Mouse (Mus musculus): ENCODE data around the gene Gast. TPM values are rescaled to one million over a fixed set of nuclear protein-coding genes. Genes with fewer than 3 reads are reported as not detected.
"Not testable (repeated sequence)": the region's sequence is repeated elsewhere in the genome, so short reads cannot be mapped to it uniquely, and the experiment has no call there.

Gene Gast
- polyA plus RNA-seq, 2 experiments: 0.36 to 0.47 TPM

GRCm38 (mm10) chr11:100356819-100357211 lies 22.6 kb downstream of the Gast start:
- Histone ChIP-seq H3K27me3 (ENCODE audit: control insufficient read depth, insufficient read depth, low read length) (peaks cover 51% of the 10 kb centered on the region), H3K4me1 (ENCODE audit: control insufficient read depth, insufficient read depth, low read length) (peaks cover 4% of the 10 kb centered on the region; the same call in 1 of the 2 replicates), H3K9ac (ENCODE audit: low read depth, low read length, severe bottlenecking) (no peak overlapping the region), H3K36me3 (ENCODE audit: control insufficient read depth, insufficient read depth, low read length) (no peaks in the 10 kb centered on the region), H3K9me3 (ENCODE audit: control insufficient read depth, low read length) (no peaks in the 10 kb centered on the region), H3K4me2 (replicated peaks; ENCODE audit: low read depth, low read length, severe bottlenecking) (peak overlapping the region; percentile 92), H3K4me3 (replicated peaks; ENCODE audit: low read length) (peak overlapping the region; percentile 51), H3K27ac (replicated peaks; ENCODE audit: low read depth, low read length) (no peak overlapping the region)
- DNase-seq (ENCODE audit: low spot score) (no peak), ATAC-seq (ENCODE audit: low FRiP score, low read depth) (no peak)
- TF ChIP-seq POLR2A (IDR thresholded peaks at IDR 0.05; ENCODE audit: borderline replicate concordance, extremely low read depth, insufficient read depth, insufficient read length): no peak
- WGBS: 28% methylated on average over 9 of the region's 9 CpGs

- H3K36me3 ChIP-seq (ENCODE audit: control insufficient read depth, insufficient read depth, low read length): no peaks in the 10 kb centered on the region
- no peak overlapping the region for H3K4me2 ChIP-seq (replicated peaks; ENCODE audit: low read depth, low read length, severe bottlenecking)
- no peak for DNase-seq (ENCODE audit: low spot score)
- peaks cover 4% of the 10 kb centered on the region; the same call in 1 of the 2 replicates for H3K4me1 ChIP-seq (ENCODE audit: control insufficient read depth, insufficient read depth, low read length)
- H3K4me3 ChIP-seq (replicated peaks; ENCODE audit: low read length): no peak overlapping the region
- no peaks in the 10 kb centered on the region for H3K9me3 ChIP-seq (ENCODE audit: control insufficient read depth, low read length)
- TF ChIP-seq POLR2A (IDR thresholded peaks at IDR 0.05; ENCODE audit: borderline replicate concordance, extremely low read depth, insufficient read depth, insufficient read length): no peak
- peaks cover 51% of the 10 kb centered on the region for H3K27me3 ChIP-seq (ENCODE audit: control insufficient read depth, insufficient read depth, low read length)
- no peak overlapping the region for H3K27ac ChIP-seq (replicated peaks; ENCODE audit: low read depth, low read length)
- ATAC-seq (ENCODE audit: low FRiP score, low read depth): no peak
- WGBS: 56% methylated on average over 5 of the region's 5 CpGs
- H3K9ac ChIP-seq (ENCODE audit: low read depth, low read length, severe bottlenecking): no peak overlapping the region
Observed at GRCm38 (mm10) chr11:100357408-100357807, 23.2 kb downstream of the Gast start.

- H3K27me3 ChIP-seq (ENCODE audit: control insufficient read depth, insufficient read depth, low read length): peaks cover 30% of the 10 kb centered on the region
- ATAC-seq (ENCODE audit: low FRiP score, low read depth): no peak
- 78% methylated on average over 6 of the region's 6 CpGs for WGBS
Observed at GRCm38 (mm10) chr11:100360175-100360574, 26.0 kb downstream of the Gast start.

GRCm38 (mm10) chr11:100361059-100361458 lies 26.9 kb downstream of the Gast start:
- H3K36me3 ChIP-seq (ENCODE audit: control insufficient read depth, insufficient read depth, low read length); H3K9me3 ChIP-seq (ENCODE audit: control insufficient read depth, low read length); DNase-seq (ENCODE audit: low spot score); H3K4me3 ChIP-seq (replicated peaks; ENCODE audit: low read length); H3K9ac ChIP-seq (ENCODE audit: low read depth, low read length, severe bottlenecking); ATAC-seq (ENCODE audit: low FRiP score, low read depth); H3K4me2 ChIP-seq (replicated peaks; ENCODE audit: low read depth, low read length, severe bottlenecking); H3K27ac ChIP-seq (replicated peaks; ENCODE audit: low read depth, low read length); H3K4me1 ChIP-seq (ENCODE audit: control insufficient read depth, insufficient read depth, low read length): not testable (repeated sequence)
- no CpG with 5 or more reads among the region's 13 CpGs for WGBS
- H3K27me3 ChIP-seq (ENCODE audit: control insufficient read depth, insufficient read depth, low read length): peaks cover 21% of the 10 kb centered on the region

More at GRCm38 (mm10) chr11:100360175-100360574, 26.0 kb downstream of the Gast start:
- Histone ChIP-seq H3K4me1 (ENCODE audit: control insufficient read depth, insufficient read depth, low read length) (peaks cover under 1% of the 10 kb centered on the region; the same call in 1 of the 2 replicates), H3K36me3 (ENCODE audit: control insufficient read depth, insufficient read depth, low read length) (no peaks in the 10 kb centered on the region), H3K27ac (replicated peaks; ENCODE audit: low read depth, low read length) (no peak overlapping the region), H3K9me3 (ENCODE audit: control insufficient read depth, low read length) (no peaks in the 10 kb centered on the region), H3K4me3 (replicated peaks; ENCODE audit: low read length) (no peak overlapping the region), H3K4me2 (replicated peaks; ENCODE audit: low read depth, low read length, severe bottlenecking) (no peak overlapping the region), H3K9ac (ENCODE audit: low read depth, low read length, severe bottlenecking) (no peak overlapping the region)
- TF ChIP-seq POLR2A (IDR thresholded peaks at IDR 0.05; ENCODE audit: borderline replicate concordance, extremely low read depth, insufficient read depth, insufficient read length): no peak
- DNase-seq (ENCODE audit: low spot score): no peak

GRCm38 (mm10) chr11:100362209-100362978 lies 28.2 kb downstream of the Gast start:
- no peaks in the 10 kb centered on the region for H3K9me3 ChIP-seq (ENCODE audit: control insufficient read depth, low read length)
- DNase-seq (ENCODE audit: low spot score) (peak; percentile 80), ATAC-seq (ENCODE audit: low FRiP score, low read depth) (peak; percentile 45; the same call in 1 of the 2 replicates)
- no peak overlapping the region for H3K9ac ChIP-seq (ENCODE audit: low read depth, low read length, severe bottlenecking)
- H3K4me3 ChIP-seq (replicated peaks; ENCODE audit: low read length): no peak overlapping the region
- TF ChIP-seq POLR2A (IDR thresholded peaks at IDR 0.05; ENCODE audit: borderline replicate concordance, extremely low read depth, insufficient read depth, insufficient read length): no peak
- no peak overlapping the region for H3K27ac ChIP-seq (replicated peaks; ENCODE audit: low read depth, low read length)
- 12% methylated on average over 8 of the region's 8 CpGs for WGBS
- H3K4me2 ChIP-seq (replicated peaks; ENCODE audit: low read depth, low read length, severe bottlenecking): no peak overlapping the region
- peaks cover 8% of the 10 kb centered on the region for H3K27me3 ChIP-seq (ENCODE audit: control insufficient read depth, insufficient read depth, low read length)
- no peaks in the 10 kb centered on the region for H3K4me1 ChIP-seq (ENCODE audit: control insufficient read depth, insufficient read depth, low read length)
- H3K36me3 ChIP-seq (ENCODE audit: control insufficient read depth, insufficient read depth, low read length): no peaks in the 10 kb centered on the region
